Mouse (Mus musculus) limb, embryonic 14.5 days (tissue): ENCODE measurements around the gene Trappc11. TPM values are rescaled to one million over a fixed set of nuclear protein-coding genes. Genes with fewer than 3 reads are reported as not detected.

Experiments
- ATAC-seq: fragments of 200-750 bp; cut with Nextera tagmentation; 2 replicates; pipeline ENCODE4 v1.8.0; 2017; ENCODE audit warnings: low read depth, moderate number of reproducible peaks, moderate TSS enrichment; ENCODE audit not compliant: low FRiP score
- DNase-seq: peaks from one replicate; pipeline ENCODE4 v3.0.0-alpha.2; 2015; ENCODE audit warnings: low spot score
- H3K27ac ChIP-seq: fragments of 300-500 bp; sonication (generic); replicated peaks from 2 replicates; pipeline ENCODE4 v1.5.1; 2014; ENCODE audit warnings: low read depth, mild to moderate bottlenecking, low read length, moderate library complexity, mixed read lengths
- H3K27me3 ChIP-seq: fragments of 300-500 bp; sonication (generic); 2 replicates; pipeline ENCODE4 v1.6.1; 2014; ENCODE audit warnings: low read length, mixed read lengths; ENCODE audit not compliant: control insufficient read depth, insufficient read depth
- H3K36me3 ChIP-seq: fragments of 300-500 bp; sonication (generic); 2 replicates; pipeline ENCODE4 v1.6.1; 2014; ENCODE audit warnings: mild to moderate bottlenecking, low read length, moderate library complexity, mixed read lengths; ENCODE audit not compliant: control insufficient read depth, insufficient read depth
- H3K4me1 ChIP-seq: fragments of 300-500 bp; sonication (generic); 2 replicates; pipeline ENCODE4 v1.6.1; 2014; ENCODE audit warnings: antibody characterized with exemption, low read length, mixed read lengths; ENCODE audit not compliant: control insufficient read depth, insufficient read depth
- H3K4me2 ChIP-seq: fragments of 300-500 bp; sonication (generic); replicated peaks from 2 replicates; pipeline ENCODE4 v1.6.1; 2014; ENCODE audit warnings: low read depth, mild to moderate bottlenecking, low read length, moderate library complexity; ENCODE audit not compliant: severe bottlenecking
- H3K4me3 ChIP-seq: fragments of 300-500 bp; sonication (generic); replicated peaks from 2 replicates; pipeline ENCODE4 v1.5.1; 2014; ENCODE audit warnings: low read length
- H3K9ac ChIP-seq: fragments of 300-500 bp; sonication (generic); 2 replicates; pipeline ENCODE4 v1.6.1; 2014; ENCODE audit warnings: mild to moderate bottlenecking, low read depth, low read length, moderate library complexity; ENCODE audit not compliant: severe bottlenecking
- H3K9me3 ChIP-seq: fragments of 300-500 bp; sonication (generic); 2 replicates; pipeline ENCODE4 v1.6.1; 2016; ENCODE audit warnings: low read length; ENCODE audit not compliant: control insufficient read depth
- POLR2A ChIP-seq: fragments of 200-500 bp; IDR thresholded peaks from 2 replicates; pipeline ENCODE4 v1.8.0; 2012; ENCODE audit warnings: inconsistent platforms, mild to moderate bottlenecking, moderate library complexity, borderline replicate concordance; ENCODE audit not compliant: insufficient read depth, insufficient read length; ENCODE audit errors: extremely low read depth
- WGBS: fragments of 180-500 bp; shearing (Covaris S2); extraction: QIAGEN DNeasy Blood & Tissue Kit; methylation state at CpG from one replicate; pipeline ENCODE4 v1.1.7; 2014; 5-methylcytosine and 5-hydroxymethylcytosine counted together
- polyA plus RNA-seq, 2 experiments: library from polyadenylated mRNA; depleted of rRNA in 1 of 2; stranded (reverse) in 1 of 2; unstranded in 1 of 2; fragments of >200 nt; fragmentation: Nextera tagmentation in 1 of 2; extraction: Ambion mirVana in 1 of 2; gene quantifications; 2 replicates each; pipeline versions ENCODE4 v1.2.1 to v1.2.3; 2012 to 2014

The Trappc11 gene
- polyA plus RNA-seq, 2 experiments, result 31.4 to 31.6 TPM

DNA sequence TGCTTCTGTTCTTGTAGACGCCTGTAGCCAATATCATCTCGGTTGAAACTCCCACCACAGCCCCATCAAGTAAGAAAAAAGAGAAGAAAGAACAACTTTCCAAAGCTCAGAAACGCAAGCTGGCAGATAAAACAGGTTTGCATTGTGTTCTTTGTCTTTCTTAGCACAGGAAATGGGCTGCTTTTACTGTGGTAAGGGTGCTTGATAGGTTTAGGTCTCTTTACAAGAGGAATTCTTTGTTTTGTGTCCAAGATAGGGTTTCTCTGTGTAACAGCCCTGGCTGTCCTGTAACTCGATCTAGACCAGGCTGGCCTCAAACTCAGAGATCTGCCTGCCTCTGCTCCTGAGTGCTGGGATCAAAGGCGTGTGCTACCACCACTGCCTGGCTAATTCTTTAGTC is 10.8 kb upstream of the Trappc11 start:
- H3K4me3 ChIP-seq, result no peak overlapping the region
- no peak overlapping the region for H3K9ac ChIP-seq
- H3K4me1 ChIP-seq, result no peaks in the 10 kb centered on the region
- ATAC-seq (no peak), DNase-seq (no peak)
- WGBS, result 91% methylated on average over 5 of the region's 5 CpGs
- H3K9me3 ChIP-seq, result no peaks in the 10 kb centered on the region
- no peak for TF ChIP-seq POLR2A
- H3K27ac ChIP-seq, result no peak overlapping the region
- no peaks in the 10 kb centered on the region for H3K27me3 ChIP-seq
- peaks cover 71% of the 10 kb centered on the region for H3K36me3 ChIP-seq
- no peak overlapping the region for H3K4me2 ChIP-seq

DNA sequence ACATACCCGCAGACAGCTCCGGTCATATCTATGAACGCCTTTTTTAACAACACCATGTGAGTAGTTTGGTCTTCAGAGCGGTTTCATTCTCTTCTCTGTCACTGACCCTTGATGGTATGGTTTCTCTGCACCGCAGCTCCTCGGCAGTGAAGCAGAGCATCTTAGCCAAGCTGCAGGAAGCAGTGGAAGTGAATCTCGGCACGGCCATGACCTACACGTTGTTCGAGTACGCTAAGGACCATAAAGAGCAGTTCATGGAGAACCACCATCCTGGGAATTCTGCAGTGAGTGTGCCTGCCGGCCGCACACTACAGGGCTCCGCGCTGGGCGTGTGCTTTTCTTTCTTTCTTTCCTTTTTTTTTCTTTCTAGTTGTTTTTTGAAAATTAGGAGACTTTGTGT is 9.5 kb upstream of the Trappc11 start:
- peaks cover 70% of the 10 kb centered on the region for H3K36me3 ChIP-seq
- DNase-seq (no peak), ATAC-seq (no peak)
- no peak overlapping the region for H3K9ac ChIP-seq
- TF ChIP-seq POLR2A, result no peak
- no peak overlapping the region for H3K4me3 ChIP-seq
- 96% methylated on average over 16 of the region's 16 CpGs for WGBS
- H3K4me1 ChIP-seq, result no peaks in the 10 kb centered on the region
- H3K4me2 ChIP-seq, result no peak overlapping the region
- no peaks in the 10 kb centered on the region for H3K9me3 ChIP-seq
- H3K27me3 ChIP-seq, result no peaks in the 10 kb centered on the region
- H3K27ac ChIP-seq, result no peak overlapping the region

DNA sequence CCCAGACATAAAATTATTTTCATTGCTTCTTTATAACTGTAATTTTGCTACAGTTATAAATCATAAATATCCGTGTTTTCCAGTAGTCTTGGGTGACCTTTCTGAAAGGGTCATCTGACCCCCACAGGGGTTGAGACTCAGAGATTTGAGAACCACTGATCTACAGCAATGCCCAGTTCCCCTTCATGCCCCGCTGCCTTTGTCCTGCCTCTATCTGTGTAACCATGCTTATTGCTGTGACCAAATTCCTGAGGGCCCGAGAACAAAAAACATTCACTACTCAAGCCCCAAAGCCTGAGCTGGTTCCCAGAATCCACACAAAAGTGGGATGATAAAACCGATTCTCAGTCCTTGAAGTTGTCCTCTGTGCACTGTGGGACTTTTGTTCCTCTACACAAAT is 5.1 kb upstream of the Trappc11 start:
- 89% methylated on average over 4 of the region's 4 CpGs for WGBS
- no peaks in the 10 kb centered on the region for H3K27me3 ChIP-seq
- H3K36me3 ChIP-seq, result peaks cover 37% of the 10 kb centered on the region
- H3K27ac ChIP-seq, result no peak overlapping the region
- H3K4me1 ChIP-seq, result peaks cover 7% of the 10 kb centered on the region
- H3K9ac ChIP-seq, result no peak overlapping the region
- TF ChIP-seq POLR2A, result no peak
- no peak overlapping the region for H3K4me3 ChIP-seq
- no peaks in the 10 kb centered on the region for H3K9me3 ChIP-seq
- DNase-seq, result no peak
- ATAC-seq, result no peak
- no peak overlapping the region for H3K4me2 ChIP-seq

DNA sequence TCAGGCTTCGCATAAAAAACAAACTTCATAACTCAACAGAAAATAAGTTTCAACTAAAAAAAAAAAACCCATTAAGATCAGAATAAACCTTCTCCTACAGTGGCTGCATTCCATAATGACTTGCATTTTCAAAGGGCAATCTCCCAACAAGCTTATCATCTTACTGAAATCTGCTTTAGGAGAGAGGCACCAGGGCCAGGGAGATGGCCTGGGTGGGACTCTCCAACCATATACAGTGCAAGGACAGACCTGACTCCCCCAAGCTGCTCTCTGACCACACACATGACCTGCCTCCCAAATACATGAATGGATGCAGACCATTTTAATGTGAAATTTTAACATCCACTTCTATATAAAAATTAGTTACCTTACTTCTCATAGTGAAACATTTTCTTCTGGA is 5.2 kb downstream of the Trappc11 start:
- Histone ChIP-seq H3K4me1 (peaks cover 10% of the 10 kb centered on the region; the same call in 1 of the 2 replicates), H3K9ac (no peak overlapping the region), H3K4me2 (no peak overlapping the region), H3K27ac (no peak overlapping the region), H3K9me3 (no peaks in the 10 kb centered on the region), H3K4me3 (no peak overlapping the region), H3K27me3 (no peaks in the 10 kb centered on the region), H3K36me3 (peaks cover 57% of the 10 kb centered on the region)
- no peak for TF ChIP-seq POLR2A
- no peak for ATAC-seq
- WGBS, result 94% methylated on average over 1 of the region's 1 CpGs
- DNase-seq, result no peak

DNA sequence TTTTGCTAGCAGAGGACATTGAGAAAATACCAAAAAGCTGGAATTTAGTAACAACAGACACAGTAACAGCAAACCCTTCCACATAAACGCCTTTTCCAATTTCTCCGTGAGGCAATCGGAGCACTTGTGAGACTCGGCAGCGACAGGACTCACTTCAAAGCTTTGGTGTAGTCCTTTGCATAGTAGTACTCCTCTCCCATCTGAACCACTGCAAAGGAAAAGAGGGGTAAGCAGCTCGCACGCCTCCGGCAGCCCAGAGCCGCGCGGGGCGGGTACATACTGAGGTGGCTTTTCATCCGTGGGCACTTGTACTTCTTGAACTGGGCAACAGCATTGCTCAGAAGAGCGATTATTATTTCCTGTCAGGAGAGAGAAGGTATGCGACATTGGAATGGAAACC is 19.7 kb downstream of the Trappc11 start:
- no peak overlapping the region for H3K27ac ChIP-seq
- no peak overlapping the region for H3K9ac ChIP-seq
- TF ChIP-seq POLR2A, result no peak
- H3K27me3 ChIP-seq, result no peaks in the 10 kb centered on the region
- no peak overlapping the region for H3K4me3 ChIP-seq
- H3K4me2 ChIP-seq, result no peak overlapping the region
- H3K4me1 ChIP-seq, result no peaks in the 10 kb centered on the region
- H3K36me3 ChIP-seq, result peaks cover 72% of the 10 kb centered on the region
- no peaks in the 10 kb centered on the region for H3K9me3 ChIP-seq
- DNase-seq (no peak), ATAC-seq (no peak)
- WGBS, result 92% methylated on average over 15 of the region's 15 CpGs

DNA sequence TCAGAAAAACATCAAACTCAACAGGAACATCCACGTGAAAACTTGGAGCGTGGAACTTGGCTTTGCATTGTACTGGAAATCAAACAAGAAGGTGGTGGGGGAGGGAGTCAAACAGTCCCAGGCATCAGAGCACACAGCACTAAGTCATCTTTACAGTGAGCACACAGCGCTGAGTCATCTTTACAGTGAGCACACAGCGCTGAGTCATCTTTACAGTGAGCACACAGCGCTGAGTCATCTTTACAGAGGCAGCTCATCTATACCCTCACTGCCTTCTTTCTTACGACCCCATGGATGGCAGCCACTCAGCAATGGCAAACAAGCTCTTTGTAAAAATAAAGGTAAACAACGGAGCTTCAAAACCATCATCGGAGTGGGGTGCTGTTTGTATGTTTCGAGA is 22.3 kb downstream of the Trappc11 start:
- no peak for DNase-seq
- peaks cover 70% of the 10 kb centered on the region for H3K36me3 ChIP-seq
- H3K27me3 ChIP-seq, result no peaks in the 10 kb centered on the region
- ATAC-seq, result no peak
- no peak overlapping the region for H3K4me2 ChIP-seq
- no peak overlapping the region for H3K4me3 ChIP-seq
- 95% methylated on average over 9 of the region's 9 CpGs for WGBS
- no peak overlapping the region for H3K9ac ChIP-seq
- H3K4me1 ChIP-seq, result no peaks in the 10 kb centered on the region
- TF ChIP-seq POLR2A, result no peak
- no peaks in the 10 kb centered on the region for H3K9me3 ChIP-seq
- no peak overlapping the region for H3K27ac ChIP-seq
